Mouse (Mus musculus): ENCODE data around the gene Atp6v1g1. TPM values are rescaled to one million over a fixed set of nuclear protein-coding genes. Genes with fewer than 3 reads are reported as not detected.

The Atp6v1g1 gene
- polyA plus RNA-seq, 1 experiment, result 192 TPM

- no peaks in the 10 kb centered on the region for H3K27me3 ChIP-seq (ENCODE audit: control insufficient read depth, insufficient read depth, low read length, poor library complexity, severe bottlenecking)
- H3K9ac ChIP-seq (ENCODE audit: low read depth, poor library complexity, severe bottlenecking), result no peak overlapping the region
- peaks cover 2% of the 10 kb centered on the region for H3K4me1 ChIP-seq (ENCODE audit: control insufficient read depth, insufficient read depth, low read length)
- no peaks in the 10 kb centered on the region for H3K9me3 ChIP-seq (replicated peaks; ENCODE audit: control insufficient read depth, insufficient read depth, low read length, poor library complexity, severe bottlenecking)
- no peaks in the 10 kb centered on the region for H3K36me3 ChIP-seq (ENCODE audit: control insufficient read depth, insufficient read depth, low read length, poor library complexity, severe bottlenecking)
- no peak for TF ChIP-seq EP300 (IDR thresholded peaks at IDR 0.05; ENCODE audit: insufficient read depth, low read depth, low read length)
- no peak for TF ChIP-seq POLR2A (IDR thresholded peaks at IDR 0.05; ENCODE audit: insufficient read depth, low read length)
- no peak for TF ChIP-seq CTCF (IDR thresholded peaks at IDR 0.05; ENCODE audit: low read depth, low read length)
- no peak overlapping the region for H3K27ac ChIP-seq (ENCODE audit: insufficient read depth, low read length)
- no peak overlapping the region for H3K4me3 ChIP-seq (ENCODE audit: low read depth, low read length)
These were observed 17.5 kb downstream of the Atp6v1g1 start for GRCm38 (mm10) chr4:63561861-63562675.

- Histone ChIP-seq H3K9ac (ENCODE audit: low read depth, poor library complexity, severe bottlenecking) (no peak overlapping the region), H3K4me3 (ENCODE audit: low read depth, low read length) (no peak overlapping the region), H3K27me3 (ENCODE audit: control insufficient read depth, insufficient read depth, low read length, poor library complexity, severe bottlenecking) (no peaks in the 10 kb centered on the region), H3K4me1 (ENCODE audit: control insufficient read depth, insufficient read depth, low read length) (no peaks in the 10 kb centered on the region), H3K9me3 (replicated peaks; ENCODE audit: control insufficient read depth, insufficient read depth, low read length, poor library complexity, severe bottlenecking) (no peaks in the 10 kb centered on the region), H3K27ac (ENCODE audit: insufficient read depth, low read length) (no peak overlapping the region), H3K36me3 (ENCODE audit: control insufficient read depth, insufficient read depth, low read length, poor library complexity, severe bottlenecking) (no peaks in the 10 kb centered on the region)
- TF ChIP-seq CTCF (IDR thresholded peaks at IDR 0.05; ENCODE audit: low read depth, low read length) (no peak), EP300 (IDR thresholded peaks at IDR 0.05; ENCODE audit: insufficient read depth, low read depth, low read length) (no peak), POLR2A (IDR thresholded peaks at IDR 0.05; ENCODE audit: insufficient read depth, low read length) (no peak)
These were observed 18.2 kb downstream of the Atp6v1g1 start for GRCm38 (mm10) chr4:63562742-63563141.

DNA sequence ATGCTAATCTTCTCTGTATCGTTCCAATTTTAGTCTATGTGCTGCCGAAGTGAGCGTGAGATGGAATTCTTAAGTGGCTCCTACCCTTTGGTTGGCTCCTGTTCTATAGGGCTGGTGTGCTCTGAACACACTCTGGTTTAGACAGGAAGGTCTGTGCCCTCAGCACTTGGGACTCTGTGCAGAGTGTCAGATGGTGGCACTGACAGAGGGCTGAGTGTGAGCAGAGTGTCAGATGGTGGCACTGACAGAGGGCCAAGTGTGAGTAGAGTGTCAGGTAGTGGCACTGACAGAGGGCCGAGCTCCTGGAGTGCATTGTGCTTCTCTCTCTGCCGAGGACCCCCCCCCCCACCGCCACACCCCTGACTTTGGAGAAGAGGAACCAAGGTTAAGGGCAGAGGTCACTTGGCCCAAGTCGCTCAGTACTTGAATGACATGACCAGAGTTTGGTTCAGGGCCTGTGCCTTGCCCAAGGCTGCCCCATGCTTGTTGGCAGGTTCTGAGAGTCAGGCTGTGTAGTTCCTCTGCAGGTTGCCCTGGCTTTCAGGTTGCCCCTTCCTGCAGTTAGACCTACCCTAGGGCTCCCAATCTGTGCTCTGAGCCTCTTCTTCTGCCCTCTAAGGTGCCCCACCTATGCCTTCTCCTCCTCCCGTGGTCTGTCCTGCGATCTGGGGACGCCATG lies 23.3 kb downstream of the Atp6v1g1 start:
- no peak overlapping the region for H3K27ac ChIP-seq (ENCODE audit: insufficient read depth, low read length)
- no peak overlapping the region for H3K4me3 ChIP-seq (ENCODE audit: low read depth, low read length)
- H3K36me3 ChIP-seq (ENCODE audit: control insufficient read depth, insufficient read depth, low read length, poor library complexity, severe bottlenecking), result no peaks in the 10 kb centered on the region
- H3K9ac ChIP-seq (ENCODE audit: low read depth, poor library complexity, severe bottlenecking), result no peak overlapping the region
- H3K9me3 ChIP-seq (replicated peaks; ENCODE audit: control insufficient read depth, insufficient read depth, low read length, poor library complexity, severe bottlenecking), result peaks cover 2% of the 10 kb centered on the region
- no peaks in the 10 kb centered on the region for H3K4me1 ChIP-seq (ENCODE audit: control insufficient read depth, insufficient read depth, low read length)
- TF ChIP-seq EP300 (IDR thresholded peaks at IDR 0.05; ENCODE audit: insufficient read depth, low read depth, low read length), result no peak
- no peak for TF ChIP-seq POLR2A (IDR thresholded peaks at IDR 0.05; ENCODE audit: insufficient read depth, low read length)
- TF ChIP-seq CTCF (IDR thresholded peaks at IDR 0.05; ENCODE audit: low read depth, low read length), result no peak
- H3K27me3 ChIP-seq (ENCODE audit: control insufficient read depth, insufficient read depth, low read length, poor library complexity, severe bottlenecking), result no peaks in the 10 kb centered on the region

DNA sequence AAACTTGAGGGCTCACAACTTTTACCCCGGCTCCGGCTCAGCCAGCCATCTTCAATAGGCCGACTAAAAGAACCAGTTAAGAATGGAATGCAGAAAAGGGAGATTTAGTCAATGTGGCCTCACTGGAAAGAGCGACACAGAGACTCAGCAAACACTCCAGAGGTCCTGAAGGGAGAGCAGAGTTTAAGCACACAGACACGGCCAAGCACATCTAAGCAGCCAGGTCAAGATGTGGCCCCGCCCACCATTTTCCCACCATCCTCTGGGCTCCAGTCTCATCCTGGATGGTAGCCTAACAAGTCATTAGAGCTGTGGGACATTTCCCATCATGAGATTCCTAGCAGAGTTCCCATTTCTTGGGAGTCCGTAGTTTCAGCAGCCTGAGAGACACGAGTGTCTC lies 24.8 kb downstream of the Atp6v1g1 start:
- H3K4me1 ChIP-seq (ENCODE audit: control insufficient read depth, insufficient read depth, low read length), result no peaks in the 10 kb centered on the region
- no peak overlapping the region for H3K4me3 ChIP-seq (ENCODE audit: low read depth, low read length)
- no peak overlapping the region for H3K27ac ChIP-seq (ENCODE audit: insufficient read depth, low read length)
- TF ChIP-seq CTCF (IDR thresholded peaks at IDR 0.05; ENCODE audit: low read depth, low read length) (no peak), POLR2A (IDR thresholded peaks at IDR 0.05; ENCODE audit: insufficient read depth, low read length) (no peak), EP300 (IDR thresholded peaks at IDR 0.05; ENCODE audit: insufficient read depth, low read depth, low read length) (no peak)
- peaks cover 11% of the 10 kb centered on the region for H3K9me3 ChIP-seq (replicated peaks; ENCODE audit: control insufficient read depth, insufficient read depth, low read length, poor library complexity, severe bottlenecking)
- no peaks in the 10 kb centered on the region for H3K27me3 ChIP-seq (ENCODE audit: control insufficient read depth, insufficient read depth, low read length, poor library complexity, severe bottlenecking)
- no peak overlapping the region for H3K9ac ChIP-seq (ENCODE audit: low read depth, poor library complexity, severe bottlenecking)
- H3K36me3 ChIP-seq (ENCODE audit: control insufficient read depth, insufficient read depth, low read length, poor library complexity, severe bottlenecking), result no peaks in the 10 kb centered on the region

GRCm38 (mm10) chr4:63570208-63570781 lies 25.7 kb downstream of the Atp6v1g1 start:
- H3K27ac ChIP-seq (ENCODE audit: insufficient read depth, low read length), result no peak overlapping the region
- no peaks in the 10 kb centered on the region for H3K36me3 ChIP-seq (ENCODE audit: control insufficient read depth, insufficient read depth, low read length, poor library complexity, severe bottlenecking)
- H3K4me1 ChIP-seq (ENCODE audit: control insufficient read depth, insufficient read depth, low read length), result no peaks in the 10 kb centered on the region

More at GRCm38 (mm10) chr4:63570208-63570781, 25.7 kb downstream of the Atp6v1g1 start:
- peaks cover 11% of the 10 kb centered on the region for H3K9me3 ChIP-seq (replicated peaks; ENCODE audit: control insufficient read depth, insufficient read depth, low read length, poor library complexity, severe bottlenecking)
- no peak overlapping the region for H3K4me3 ChIP-seq (ENCODE audit: low read depth, low read length)
- no peak overlapping the region for H3K9ac ChIP-seq (ENCODE audit: low read depth, poor library complexity, severe bottlenecking)
- H3K27me3 ChIP-seq (ENCODE audit: control insufficient read depth, insufficient read depth, low read length, poor library complexity, severe bottlenecking), result no peaks in the 10 kb centered on the region
- TF ChIP-seq EP300 (IDR thresholded peaks at IDR 0.05; ENCODE audit: insufficient read depth, low read depth, low read length), result no peak
- no peak for TF ChIP-seq POLR2A (IDR thresholded peaks at IDR 0.05; ENCODE audit: insufficient read depth, low read length)
- no peak for TF ChIP-seq CTCF (IDR thresholded peaks at IDR 0.05; ENCODE audit: low read depth, low read length)
